Mouse (Mus musculus) liver, postnatal 0 days (tissue): ENCODE measurements at regions not wholly inside any gene's neighbourhood (a gene's known extent, or its start where the extent isn't known, plus 50 kb on each side); places are given as distances from the start of the nearest gene placed in this dataset.

Source experiments
- ATAC-seq: fragments of 200-750 bp; cut with Nextera tagmentation; 2 replicates; pipeline ENCODE4 v1.8.0; 2017; ENCODE audit warnings: mild to moderate bottlenecking, moderate library complexity
- DNase-seq: peaks from one replicate; pipeline ENCODE4 v3.0.0-alpha.2; 2016
- H3K27ac ChIP-seq: fragments of 300-500 bp; sonication (generic); 2 replicates; pipeline ENCODE4 v1.5.1; 2014; ENCODE audit warnings: antibody characterized with exemption, moderate library complexity, mild to moderate bottlenecking, low read depth
- H3K27me3 ChIP-seq: fragments of 300-500 bp; sonication (generic); 2 replicates; pipeline ENCODE4 v1.6.1; 2014; ENCODE audit warnings: low read length, control low read depth, mixed read lengths; ENCODE audit not compliant: insufficient read depth
- H3K36me3 ChIP-seq: fragments of 300-500 bp; sonication (generic); replicated peaks from 2 replicates; pipeline ENCODE4 v1.6.1; 2014; ENCODE audit warnings: mild to moderate bottlenecking, control low read depth, low read length, moderate library complexity, mixed read lengths; ENCODE audit not compliant: insufficient read depth
- H3K4me1 ChIP-seq: fragments of 300-500 bp; sonication (generic); 2 replicates; pipeline ENCODE4 v1.6.1; 2014; ENCODE audit warnings: antibody characterized with exemption, mild to moderate bottlenecking, control low read depth; ENCODE audit not compliant: insufficient read depth
- H3K4me2 ChIP-seq: fragments of 300-500 bp; sonication (generic); 2 replicates; pipeline ENCODE4 v1.6.1; 2014; ENCODE audit warnings: low read depth, mild to moderate bottlenecking, low read length, moderate library complexity, mixed read lengths
- H3K4me3 ChIP-seq: fragments of 300-500 bp; sonication (generic); 2 replicates; pipeline ENCODE4 v1.5.1; 2014; ENCODE audit warnings: low read depth, low read length
- H3K9ac ChIP-seq: fragments of 300-500 bp; sonication (generic); replicated peaks from 2 replicates; pipeline ENCODE4 v1.6.1; 2014; ENCODE audit warnings: mild to moderate bottlenecking, moderate library complexity
- H3K9me3 ChIP-seq: fragments of 300-500 bp; sonication (generic); 2 replicates; pipeline ENCODE4 v1.6.1; 2016; ENCODE audit warnings: mild to moderate bottlenecking, control low read depth, low read length, mixed read lengths
- CTCF ChIP-seq: sonication (generic); IDR thresholded peaks from 2 replicates; pipeline ENCODE4 v1.5.1; 2016; ENCODE audit warnings: antibody characterized with exemption, low read depth
- EP300 ChIP-seq: IDR thresholded peaks from 2 replicates; pipeline ENCODE4 v1.6.1; 2016; ENCODE audit warnings: antibody characterized with exemption, low read depth, mild to moderate bottlenecking
- WGBS: fragments of 180-500 bp; shearing (Covaris S2); extraction: QIAGEN DNeasy Blood & Tissue Kit; methylation state at CpG from one replicate; pipeline ENCODE4 v1.1.7; 2014; ENCODE audit not compliant: insufficient replicate concordance; 5-methylcytosine and 5-hydroxymethylcytosine counted together

GRCm38 (mm10) chr13:57186168-57186567 is 290.4 kb upstream of the Trpc7 start:
- no peaks in the 10 kb centered on the region for H3K36me3 ChIP-seq
- ATAC-seq (no peak), DNase-seq (no peak)
- no peak overlapping the region for H3K4me2 ChIP-seq
- H3K9me3 ChIP-seq, result no peaks in the 10 kb centered on the region
- H3K27me3 ChIP-seq, result no peaks in the 10 kb centered on the region
- no peak for TF ChIP-seq CTCF
- TF ChIP-seq EP300, result no peak
- H3K27ac ChIP-seq, result no peak overlapping the region
- H3K9ac ChIP-seq, result no peak overlapping the region
- no peaks in the 10 kb centered on the region for H3K4me1 ChIP-seq
- no peak overlapping the region for H3K4me3 ChIP-seq
- 55% methylated on average over 2 of the region's 2 CpGs for WGBS

DNA sequence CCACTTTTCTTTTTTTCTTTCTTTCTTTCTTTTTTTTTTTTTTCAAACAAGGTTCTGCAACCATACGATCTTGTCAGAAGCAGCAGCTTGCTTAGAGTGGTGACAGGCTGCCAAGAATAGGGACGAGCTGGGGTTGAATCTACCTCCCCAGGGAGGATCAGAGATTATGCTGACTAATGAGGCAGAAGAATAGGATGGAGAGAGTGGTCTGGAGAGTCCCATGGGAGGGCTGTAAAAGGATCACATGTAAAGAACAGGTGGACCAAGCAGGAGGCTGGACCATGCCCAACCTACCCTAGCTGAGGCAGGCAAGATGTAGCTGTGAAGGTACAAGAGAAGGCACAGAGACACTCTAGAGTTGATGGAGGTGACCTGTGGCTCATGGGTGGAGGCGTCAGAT is 274.4 kb upstream of the Trpc7 start:
- H3K9me3 ChIP-seq, result no peaks in the 10 kb centered on the region
- H3K4me2 ChIP-seq, result no peak overlapping the region
- DNase-seq (no peak), ATAC-seq (no peak)
- H3K4me3 ChIP-seq, result no peak overlapping the region
- no peak overlapping the region for H3K9ac ChIP-seq
- H3K27me3 ChIP-seq, result no peaks in the 10 kb centered on the region
- no peaks in the 10 kb centered on the region for H3K4me1 ChIP-seq
- 63% methylated on average over 3 of the region's 3 CpGs for WGBS
- H3K36me3 ChIP-seq, result no peaks in the 10 kb centered on the region
- TF ChIP-seq CTCF (no peak), EP300 (no peak)
- H3K27ac ChIP-seq, result no peak overlapping the region

- Histone ChIP-seq H3K9ac (no peak overlapping the region), H3K9me3 (no peaks in the 10 kb centered on the region), H3K4me2 (no peak overlapping the region), H3K36me3 (no peaks in the 10 kb centered on the region), H3K27me3 (no peaks in the 10 kb centered on the region), H3K27ac (no peak overlapping the region), H3K4me1 (no peaks in the 10 kb centered on the region), H3K4me3 (no peak overlapping the region)
- WGBS, result 75% methylated on average over 2 of the region's 2 CpGs
- TF ChIP-seq EP300 (no peak), CTCF (no peak)
- ATAC-seq (no peak), DNase-seq (no peak)
Observed at GRCm38 (mm10) chr13:57169621-57170020, 273.8 kb upstream of the Trpc7 start.

DNA sequence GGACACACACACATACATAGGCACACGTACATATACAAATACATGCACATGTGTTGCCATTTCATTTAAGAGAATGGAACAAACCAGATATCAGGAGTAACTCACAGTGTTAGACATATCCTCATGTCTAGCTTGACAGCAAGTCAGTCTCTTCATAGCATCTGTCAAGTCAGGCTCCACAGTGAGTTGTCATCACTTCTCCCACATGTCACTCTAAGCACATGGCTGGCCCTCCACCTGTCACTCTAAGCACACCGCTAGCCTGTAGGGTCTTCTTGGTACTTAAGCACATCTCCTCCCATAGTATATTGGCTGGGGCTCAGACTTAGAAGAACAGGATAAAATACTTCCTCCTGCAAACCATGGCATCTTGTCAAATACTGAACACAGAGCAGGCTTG is 269.6 kb upstream of the Trpc7 start:
- ATAC-seq (no peak), DNase-seq (no peak)
- Histone ChIP-seq H3K9me3 (no peaks in the 10 kb centered on the region), H3K27ac (no peak overlapping the region), H3K9ac (no peak overlapping the region), H3K4me1 (no peaks in the 10 kb centered on the region), H3K36me3 (no peaks in the 10 kb centered on the region), H3K4me3 (no peak overlapping the region), H3K27me3 (no peaks in the 10 kb centered on the region), H3K4me2 (no peak overlapping the region)
- WGBS, result 85% methylated on average over 2 of the region's 2 CpGs
- TF ChIP-seq EP300 (no peak), CTCF (no peak)

GRCm38 (mm10) chr13:57152787-57153186 is 257.0 kb upstream of the Trpc7 start:
- TF ChIP-seq CTCF (no peak), EP300 (no peak)
- Histone ChIP-seq H3K9me3 (no peaks in the 10 kb centered on the region), H3K4me2 (no peak overlapping the region), H3K9ac (no peak overlapping the region), H3K27ac (no peak overlapping the region), H3K36me3 (no peaks in the 10 kb centered on the region), H3K4me1 (no peaks in the 10 kb centered on the region), H3K27me3 (no peaks in the 10 kb centered on the region), H3K4me3 (no peak overlapping the region)
- no peak for ATAC-seq
- DNase-seq, result no peak
- WGBS, result 68% methylated on average over 5 of the region's 5 CpGs

DNA sequence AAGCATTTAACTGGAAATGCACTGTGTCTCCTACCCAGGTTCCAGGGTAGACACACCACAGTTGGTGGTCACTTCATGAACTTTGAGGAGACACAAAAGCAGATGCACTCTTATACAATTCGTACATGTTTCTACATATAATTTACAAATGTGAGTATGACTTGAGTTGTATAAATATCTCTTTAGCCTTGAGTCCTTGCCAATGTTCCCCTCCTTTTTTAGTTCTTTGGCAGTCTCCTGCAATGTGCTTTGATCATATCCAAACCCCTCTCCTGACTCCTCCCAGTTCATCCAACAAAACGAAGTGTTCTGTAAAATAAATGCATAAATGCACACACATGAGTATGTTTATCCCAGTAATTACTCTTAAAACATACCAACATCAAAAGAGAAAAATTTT is 251.8 kb upstream of the Trpc7 start:
- Histone ChIP-seq H3K4me2 (no peak overlapping the region), H3K27me3 (no peaks in the 10 kb centered on the region), H3K27ac (no peak overlapping the region), H3K9ac (no peak overlapping the region), H3K4me1 (no peaks in the 10 kb centered on the region), H3K4me3 (no peak overlapping the region), H3K9me3 (no peaks in the 10 kb centered on the region), H3K36me3 (no peaks in the 10 kb centered on the region)
- 64% methylated on average over 2 of the region's 2 CpGs for WGBS
- TF ChIP-seq EP300 (no peak), CTCF (no peak)
- no peak for DNase-seq
- no peak for ATAC-seq

- TF ChIP-seq CTCF, result no peak
- no peak for TF ChIP-seq EP300
- Histone ChIP-seq H3K4me1 (no peaks in the 10 kb centered on the region), H3K4me3 (no peak overlapping the region), H3K9me3 (no peaks in the 10 kb centered on the region), H3K27ac (no peak overlapping the region), H3K4me2 (no peak overlapping the region), H3K36me3 (no peaks in the 10 kb centered on the region), H3K27me3 (no peaks in the 10 kb centered on the region), H3K9ac (no peak overlapping the region)
- DNase-seq (no peak), ATAC-seq (no peak)
- WGBS, result 47% methylated on average over 4 of the region's 4 CpGs
Observed at GRCm38 (mm10) chr13:57146708-57147107, 250.9 kb upstream of the Trpc7 start.
